ENCODE assay signal across 16 mouse cellular contexts in genomic region chr15:25971596-25971995, GRCm38 (mm10).
"Had no signal": no experiment of that assay in that cellular context is flagged by ENCODE, and none has a peak within 500 bp of the region (broad histone marks: within the 10 kb centered on the region; RNA-seq: fewer than 3 reads in every experiment).

No protein-coding gene starts in this region.

- ATAC-seq: hindbrain, postnatal 0 days; intestine, embryonic 16.5 days had no signal

- DNase-seq: gastrocnemius, adult 2 months; gastrocnemius, postnatal 10 days; gastrocnemius, postnatal 25 days; heart, adult 18-20 months; heart, postnatal 10 days; kidney, adult 11 months; kidney, adult 2 months; kidney, adult 9 months; kidney, postnatal 14 days; kidney, postnatal 36 days; layer of hippocampus, adult 9-11 months; layer of hippocampus, postnatal 36 days; liver; liver, embryonic 13.5 days had no signal
